Mouse (Mus musculus): ENCODE measurements around the gene Acap1. TPM values are rescaled to one million over a fixed set of nuclear protein-coding genes. Genes with fewer than 3 reads are reported as not detected.

Acap1 gene
- polyA plus RNA-seq (2015; fragmentation: Nextera tagmentation; extraction: Ambion mirVana), result 0.34 and 0.46 TPM in 2 replicates

GRCm38 (mm10) chr11:69895291-69895690 is at the start of gene Acap1:
TSS of gene Acap1 (minus strand) at chr11:69895539.

GRCm38 (mm10) chr11:69935137-69935879 is 40.0 kb upstream of the Acap1 start, which contains the start of gene Ybx2:
TSS of gene Ybx2 (plus strand) at chr11:69935796.

GRCm38 (mm10) chr11:69921114-69922011 is 26.0 kb upstream of the Acap1 start, which contains the start of gene Eif5a:
TSS of gene Eif5a (minus strand) at chr11:69921958.

GRCm38 (mm10) chr11:69913554-69914371 is 18.4 kb upstream of the Acap1 start, which contains the start of gene Gps2:
TSS of gene Gps2 (plus strand) at chr11:69913888.

GRCm38 (mm10) chr11:69900471-69901405 is 5.4 kb upstream of the Acap1 start, which contains the start of the genes 2810408A11Rik and Neurl4:
TSS of gene 2810408A11Rik (minus strand) at chr11:69900987.
TSS of gene Neurl4 (plus strand) at chr11:69901072.

GRCm38 (mm10) chr11:69880853-69881603 is 14.3 kb downstream of the Acap1 start, which contains the start of gene Kctd11:
TSS of gene Kctd11 (minus strand) at chr11:69881406.

GRCm38 (mm10) chr11:69877878-69878277 is 17.5 kb downstream of the Acap1 start, which contains the start of gene Tmem95:
TSS of gene Tmem95 (minus strand) at chr11:69878018.

GRCm38 (mm10) chr11:69858113-69858998 is 37.0 kb downstream of the Acap1 start, which contains the start of gene Tnk1:
TSS of gene Tnk1 (minus strand) at chr11:69858730.

GRCm38 (mm10) chr11:69846198-69846680 is 49.1 kb downstream of the Acap1 start, which contains the start of gene Plscr3:
TSS of gene Plscr3 (plus strand) at chr11:69846376.

GRCm38 (mm10) chr11:69837952-69838713 is 57.2 kb downstream of the Acap1 start, which contains the start of gene Tmem256:
TSS of gene Tmem256 (plus strand) at chr11:69838514.

GRCm38 (mm10) chr11:69837604-69837951 is 57.8 kb downstream of the Acap1 start, which contains the start of gene Nlgn2:
TSS of gene Nlgn2 (minus strand) at chr11:69837784.

Small RNA genes lying within 50 kb of the gene (microRNA-seq; reads per million reads assigned to microRNA genes)
- gene Mir6924, result 0 reads per million in 2 experiments

Other genes with a start within 250 kb of the Acap1 start
- 0.16 TPM in 1 of 2 replicates, not detected in the other for gene Sox15, start 240.2 kb downstream of the Acap1 start, polyA plus RNA-seq (2015; fragmentation: Nextera tagmentation; extraction: Ambion mirVana)
- 29.7 and 47.4 TPM in 2 replicates for gene Mpdu1, start 232.9 kb downstream of the Acap1 start, polyA plus RNA-seq (2015; fragmentation: Nextera tagmentation; extraction: Ambion mirVana)
- gene Cd68, start 229.4 kb downstream of the Acap1 start, polyA plus RNA-seq (2015; fragmentation: Nextera tagmentation; extraction: Ambion mirVana), result 16.2 and 25.5 TPM in 2 replicates
- gene Eif4a1, start 223.1 kb downstream of the Acap1 start, polyA plus RNA-seq (2015; fragmentation: Nextera tagmentation; extraction: Ambion mirVana), result 167 and 224 TPM in 2 replicates
- 26.4 and 29.2 TPM in 2 replicates for gene Senp3, start 213.5 kb downstream of the Acap1 start, polyA plus RNA-seq (2015; fragmentation: Nextera tagmentation; extraction: Ambion mirVana)
- gene Tnfsf13, start 209.8 kb downstream of the Acap1 start, polyA plus RNA-seq (2015; fragmentation: Nextera tagmentation; extraction: Ambion mirVana), result 0.65 and 0.67 TPM in 2 replicates
- gene Tnfsf12, start 199.7 kb downstream of the Acap1 start, polyA plus RNA-seq (2015; fragmentation: Nextera tagmentation; extraction: Ambion mirVana), result 11.5 and 13.1 TPM in 2 replicates
- gene Tnfsfm13, start 199.4 kb downstream of the Acap1 start, polyA plus RNA-seq (2015; fragmentation: Nextera tagmentation; extraction: Ambion mirVana), result 5.9 and 6.9 TPM in 2 replicates
- gene Polr2a, start 136.9 kb downstream of the Acap1 start, polyA plus RNA-seq (2015; fragmentation: Nextera tagmentation; extraction: Ambion mirVana), result 9.3 and 10.3 TPM in 2 replicates
- not detected in 2 replicates for gene Slc35g3, start 133.6 kb downstream of the Acap1 start, polyA plus RNA-seq (2015; fragmentation: Nextera tagmentation; extraction: Ambion mirVana)
- gene Zbtb4, start 129.6 kb downstream of the Acap1 start, polyA plus RNA-seq (2015; fragmentation: Nextera tagmentation; extraction: Ambion mirVana), result 2.5 and 2.9 TPM in 2 replicates
- gene Chrnb1, start 99.6 kb downstream of the Acap1 start, polyA plus RNA-seq (2015; fragmentation: Nextera tagmentation; extraction: Ambion mirVana), result 79.0 and 95.8 TPM in 2 replicates
- gene Fgf11, start 93.7 kb downstream of the Acap1 start, polyA plus RNA-seq (2015; fragmentation: Nextera tagmentation; extraction: Ambion mirVana), result 1.5 and 2.2 TPM in 2 replicates
- gene Tmem102, start 89.9 kb downstream of the Acap1 start, polyA plus RNA-seq (2015; fragmentation: Nextera tagmentation; extraction: Ambion mirVana), result 0.31 and 0.45 TPM in 2 replicates
- not detected in 2 replicates for gene Gm39566, start 80.2 kb downstream of the Acap1 start, polyA plus RNA-seq (2015; fragmentation: Nextera tagmentation; extraction: Ambion mirVana)
- not detected in 2 replicates for gene Spem2, start 77.1 kb downstream of the Acap1 start, polyA plus RNA-seq (2015; fragmentation: Nextera tagmentation; extraction: Ambion mirVana)
- not detected in 2 replicates for gene Spem1, start 73.4 kb downstream of the Acap1 start, polyA plus RNA-seq (2015; fragmentation: Nextera tagmentation; extraction: Ambion mirVana)
- 2.1 TPM in 2 replicates for gene Nlgn2, start 57.8 kb downstream of the Acap1 start, polyA plus RNA-seq (2015; fragmentation: Nextera tagmentation; extraction: Ambion mirVana)
- 242 and 272 TPM in 2 replicates for gene Tmem256, start 57.0 kb downstream of the Acap1 start, polyA plus RNA-seq (2015; fragmentation: Nextera tagmentation; extraction: Ambion mirVana)
- 36.6 and 44.6 TPM in 2 replicates for gene Plscr3, start 49.2 kb downstream of the Acap1 start, polyA plus RNA-seq (2015; fragmentation: Nextera tagmentation; extraction: Ambion mirVana)
- 0.09 and 0.46 TPM in 2 replicates for gene Tnk1, start 36.8 kb downstream of the Acap1 start, polyA plus RNA-seq (2015; fragmentation: Nextera tagmentation; extraction: Ambion mirVana)
- not detected in 2 replicates for gene Tmem95, start 17.5 kb downstream of the Acap1 start, polyA plus RNA-seq (2015; fragmentation: Nextera tagmentation; extraction: Ambion mirVana)
- gene Kctd11, start 14.1 kb downstream of the Acap1 start, polyA plus RNA-seq (2015; fragmentation: Nextera tagmentation; extraction: Ambion mirVana), result 2.6 and 3.6 TPM in 2 replicates
- 1.8 and 2.4 TPM in 2 replicates for gene 2810408A11Rik, start 5.4 kb upstream of the Acap1 start, polyA plus RNA-seq (2015; fragmentation: Nextera tagmentation; extraction: Ambion mirVana)
- gene Neurl4, start 5.5 kb upstream of the Acap1 start, polyA plus RNA-seq (2015; fragmentation: Nextera tagmentation; extraction: Ambion mirVana), result 3.0 and 3.3 TPM in 2 replicates
- gene Gps2, start 18.3 kb upstream of the Acap1 start, polyA plus RNA-seq (2015; fragmentation: Nextera tagmentation; extraction: Ambion mirVana), result 41.9 and 42.1 TPM in 2 replicates
- 952 and 1,117 TPM in 2 replicates for gene Eif5a, start 26.4 kb upstream of the Acap1 start, polyA plus RNA-seq (2015; fragmentation: Nextera tagmentation; extraction: Ambion mirVana)
- 0.78 and 0.85 TPM in 2 replicates for gene Ybx2, start 40.3 kb upstream of the Acap1 start, polyA plus RNA-seq (2015; fragmentation: Nextera tagmentation; extraction: Ambion mirVana)
- 128 and 138 TPM in 2 replicates for gene Slc2a4, start 52.6 kb upstream of the Acap1 start, polyA plus RNA-seq (2015; fragmentation: Nextera tagmentation; extraction: Ambion mirVana)
- 0.23 and 0.57 TPM in 2 replicates for gene Cldn7, start 69.2 kb upstream of the Acap1 start, polyA plus RNA-seq (2015; fragmentation: Nextera tagmentation; extraction: Ambion mirVana)
- gene Ctdnep1, start 85.6 kb upstream of the Acap1 start, polyA plus RNA-seq (2015; fragmentation: Nextera tagmentation; extraction: Ambion mirVana), result 42.1 and 46.1 TPM in 2 replicates
- 86.0 and 92.4 TPM in 2 replicates for gene Elp5, start 87.0 kb upstream of the Acap1 start, polyA plus RNA-seq (2015; fragmentation: Nextera tagmentation; extraction: Ambion mirVana)
- 320 and 389 TPM in 2 replicates for gene Gabarap, start 95.6 kb upstream of the Acap1 start, polyA plus RNA-seq (2015; fragmentation: Nextera tagmentation; extraction: Ambion mirVana)
- gene Phf23, start 100.2 kb upstream of the Acap1 start, polyA plus RNA-seq (2015; fragmentation: Nextera tagmentation; extraction: Ambion mirVana), result 31.1 and 33.7 TPM in 2 replicates
- 11.2 and 11.8 TPM in 2 replicates for gene Dvl2, start 105.1 kb upstream of the Acap1 start, polyA plus RNA-seq (2015; fragmentation: Nextera tagmentation; extraction: Ambion mirVana)
- 311 and 331 TPM in 2 replicates for gene Acadvl, start 119.9 kb upstream of the Acap1 start, polyA plus RNA-seq (2015; fragmentation: Nextera tagmentation; extraction: Ambion mirVana)
- gene Dlg4, start 121.4 kb upstream of the Acap1 start, polyA plus RNA-seq (2015; fragmentation: Nextera tagmentation; extraction: Ambion mirVana), result 3.3 and 5.3 TPM in 2 replicates
- gene Asgr1, start 158.5 kb upstream of the Acap1 start, polyA plus RNA-seq (2015; fragmentation: Nextera tagmentation; extraction: Ambion mirVana), result 0.13 and 0.21 TPM in 2 replicates
- 0.23 and 0.68 TPM in 2 replicates for gene Asgr2, start 197.1 kb upstream of the Acap1 start, polyA plus RNA-seq (2015; fragmentation: Nextera tagmentation; extraction: Ambion mirVana)
- gene Mgl2, start 234.8 kb upstream of the Acap1 start, polyA plus RNA-seq (2015; fragmentation: Nextera tagmentation; extraction: Ambion mirVana), result 8.2 and 9.7 TPM in 2 replicates

Measured in skeletal muscle tissue, postnatal 0 days (tissue).